Mouse (Mus musculus): ENCODE data around the gene Fmnl1.

Fmnl1 gene

DNA sequence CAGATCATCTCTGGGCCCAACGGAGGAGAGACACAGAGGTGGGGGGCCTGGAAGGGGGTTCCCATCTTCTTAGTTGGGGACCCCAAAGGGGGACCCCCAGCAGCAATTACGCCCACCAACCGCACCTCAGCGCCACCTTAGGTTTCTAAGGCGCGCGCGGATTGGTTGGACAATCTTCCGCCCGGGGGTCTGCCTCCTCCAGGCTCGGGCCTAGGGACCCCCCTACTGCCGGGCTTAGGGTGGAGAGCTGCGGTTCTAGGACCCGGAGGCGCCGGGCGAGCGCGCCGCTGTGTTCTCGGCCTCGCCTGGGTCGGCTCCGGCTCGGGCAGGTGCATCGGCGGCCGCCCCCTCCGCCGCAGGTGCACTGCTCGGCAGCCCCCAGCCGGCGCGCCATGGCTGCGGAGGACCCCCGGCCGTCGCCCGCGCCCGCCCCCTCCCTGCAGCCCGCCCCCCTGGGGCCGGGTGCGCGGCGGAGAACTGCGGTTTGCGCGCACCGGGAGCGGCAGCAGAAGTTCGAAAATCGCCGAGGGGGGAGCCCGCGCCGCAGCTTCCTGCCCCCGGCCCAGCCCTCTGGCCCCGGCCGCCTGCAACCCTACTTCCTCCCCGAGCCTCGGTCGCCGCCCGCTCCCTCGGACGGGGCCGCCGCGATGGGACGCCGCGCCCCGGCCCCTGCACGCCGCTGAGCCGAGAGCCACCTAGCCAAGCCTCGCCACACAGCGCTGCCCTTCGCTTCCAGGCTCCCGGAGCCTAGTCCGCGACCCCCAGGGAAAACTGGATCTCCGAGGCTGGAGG, at the start of gene Fmnl1:
Fmnl1 (plus strand) TSS at position 614 of the 792 bp plus-strand sequence.
- DNase-seq (ENCODE audit: low spot score), result no peak

- peak; percentile 58 for DNase-seq (ENCODE audit: low spot score)
Observed at GRCm38 (mm10) chr11:103131701-103132575, 39.0 kb upstream of the Fmnl1 start, which contains the start of gene Hexim2. Hexim2 (plus strand) TSS chr11:103132429.

- DNase-seq (ENCODE audit: low spot score), result peak; percentile 100
Observed at GRCm38 (mm10) chr11:103132576-103133455, 38.1 kb upstream of the Fmnl1 start.

GRCm38 (mm10) chr11:103133456-103134185, 37.3 kb upstream of the Fmnl1 start:
- no peak for DNase-seq (ENCODE audit: low spot score)

DNA sequence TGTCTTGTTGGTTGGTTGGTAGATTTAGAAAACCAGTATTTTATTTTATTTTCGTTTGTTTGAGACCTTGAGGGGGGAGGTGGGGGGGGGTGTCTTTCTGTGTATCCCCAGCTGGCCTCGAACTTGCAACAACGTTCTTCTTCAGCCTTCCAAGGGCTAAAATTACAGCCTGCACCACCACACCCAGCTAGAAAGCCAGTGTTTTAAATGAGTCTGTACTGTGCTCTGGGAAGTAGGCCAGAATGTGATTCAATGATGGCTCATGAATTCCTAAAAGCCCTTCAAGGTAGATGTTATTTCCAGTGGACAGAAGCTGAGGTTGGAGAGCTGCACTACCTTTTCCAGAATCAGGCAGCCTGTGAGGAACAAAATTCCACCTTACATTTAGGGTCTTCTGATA, 36.7 kb upstream of the Fmnl1 start:
- no peak for DNase-seq (ENCODE audit: low spot score)

DNA sequence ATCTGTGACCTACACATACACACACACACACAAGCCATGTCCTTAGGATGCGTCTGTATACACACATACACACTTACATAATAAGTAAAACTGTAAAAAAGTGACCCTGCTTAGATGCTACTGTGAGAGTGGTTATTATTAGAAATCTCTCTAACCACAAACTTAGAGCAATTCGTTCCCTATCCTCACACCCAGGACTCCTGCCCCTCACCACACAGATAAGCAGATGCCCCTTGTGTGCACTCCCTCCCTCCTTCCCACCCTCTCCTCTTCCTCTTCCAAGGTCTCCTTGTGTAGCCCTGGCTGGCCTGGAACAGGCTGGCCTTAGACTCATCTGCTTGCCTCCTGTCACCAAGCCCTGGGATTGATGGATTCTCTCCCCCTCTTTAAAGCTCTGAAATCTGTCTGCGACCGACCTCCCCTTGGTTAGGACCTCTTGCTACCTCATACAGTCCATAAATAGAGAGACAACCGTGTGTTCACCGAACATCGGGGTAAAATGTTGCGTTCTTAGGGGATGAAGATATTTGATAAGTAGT, 34.8 kb upstream of the Fmnl1 start:
- DNase-seq (ENCODE audit: low spot score), result no peak

DNA sequence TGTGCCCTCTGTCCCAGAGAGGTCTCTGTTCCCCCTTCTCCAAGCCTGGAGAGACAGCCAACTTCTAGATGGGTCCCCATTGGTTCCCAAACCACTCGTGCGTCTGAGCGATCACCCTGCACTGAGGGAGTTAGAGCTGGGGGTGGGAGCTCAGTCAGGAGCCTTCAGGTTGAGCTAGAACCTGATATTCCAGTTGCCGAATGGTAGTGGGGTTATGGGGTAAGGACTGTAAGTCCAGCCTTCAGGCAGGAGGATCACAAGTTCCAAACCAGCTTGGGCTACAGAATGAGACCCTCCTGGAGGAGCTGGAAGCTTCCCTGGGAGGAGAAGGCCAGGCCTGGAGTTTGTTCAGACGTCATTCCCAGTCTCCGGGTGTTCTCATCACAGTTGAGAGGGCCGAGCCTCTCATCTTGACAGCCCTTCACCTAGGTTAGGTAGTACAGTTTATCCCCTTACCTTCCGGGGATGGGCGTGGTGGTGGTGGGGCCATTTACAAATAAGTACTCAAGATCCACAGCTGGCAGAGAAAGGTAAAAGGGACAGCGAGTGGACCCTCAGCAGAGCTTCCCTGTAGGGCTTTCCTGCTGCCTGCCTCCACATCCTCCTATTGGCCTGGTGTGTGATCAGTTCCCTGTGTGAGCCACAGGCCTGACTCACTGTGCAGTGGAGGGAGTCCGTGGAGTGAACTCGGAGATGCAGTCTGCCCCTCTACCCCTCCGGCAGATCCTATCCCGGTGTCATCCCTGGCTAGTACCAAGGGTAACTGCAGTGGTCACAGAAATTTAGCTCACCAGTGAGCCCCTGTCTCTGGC, 30.8 kb upstream of the Fmnl1 start:
- DNase-seq (ENCODE audit: low spot score), result no peak

GRCm38 (mm10) chr11:103140763-103141100, 30.2 kb upstream of the Fmnl1 start:
- no peak for DNase-seq (ENCODE audit: low spot score)

- DNase-seq (ENCODE audit: low spot score), result peak; percentile 83
Observed at GRCm38 (mm10) chr11:103141101-103141943, 29.6 kb upstream of the Fmnl1 start.

GRCm38 (mm10) chr11:103141944-103142255, 29.0 kb upstream of the Fmnl1 start:
- no peak for DNase-seq (ENCODE audit: low spot score)

DNA sequence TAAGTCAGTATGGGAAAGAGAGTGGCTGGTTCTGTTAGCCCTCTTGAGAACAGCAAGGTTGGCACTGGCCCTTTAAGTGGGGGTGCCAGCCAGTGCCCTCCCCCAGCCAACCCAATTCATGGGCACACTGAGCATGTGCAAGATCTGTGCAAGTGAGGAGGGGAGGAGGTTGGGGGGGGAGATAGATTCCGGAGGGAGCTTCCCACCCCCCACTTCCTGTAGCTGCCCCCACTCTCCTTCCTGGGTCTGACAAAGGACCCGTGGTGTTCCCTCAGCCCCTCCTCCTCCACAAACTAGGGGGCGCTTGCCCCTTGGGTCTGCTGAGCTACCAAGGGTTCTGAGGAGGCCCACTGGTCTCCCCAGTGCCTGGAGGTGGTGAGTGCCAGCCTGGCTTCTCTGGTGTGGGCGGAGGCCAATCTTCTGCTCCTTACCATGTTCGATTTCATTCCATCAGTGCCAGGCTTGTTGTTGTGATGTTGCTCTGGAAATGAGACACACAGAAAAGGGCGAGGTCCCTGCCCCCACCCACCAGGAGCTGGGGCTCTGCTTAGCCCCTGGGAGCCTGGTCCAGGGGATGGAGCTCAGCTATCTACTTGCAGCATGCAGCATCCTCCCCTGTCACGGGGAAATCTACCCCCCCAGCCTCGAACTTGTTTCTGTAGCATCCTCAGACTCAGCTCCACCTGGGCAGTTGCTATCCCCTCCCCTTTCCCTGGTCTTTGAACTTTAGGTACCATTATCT, 28.3 kb upstream of the Fmnl1 start:
- DNase-seq (ENCODE audit: low spot score), result peak; percentile 58

GRCm38 (mm10) chr11:103144309-103145285, 26.3 kb upstream of the Fmnl1 start:
- DNase-seq (ENCODE audit: low spot score), result no peak

- no peak for DNase-seq (ENCODE audit: low spot score)
Observed at GRCm38 (mm10) chr11:103146386-103146785, 24.5 kb upstream of the Fmnl1 start.

DNA sequence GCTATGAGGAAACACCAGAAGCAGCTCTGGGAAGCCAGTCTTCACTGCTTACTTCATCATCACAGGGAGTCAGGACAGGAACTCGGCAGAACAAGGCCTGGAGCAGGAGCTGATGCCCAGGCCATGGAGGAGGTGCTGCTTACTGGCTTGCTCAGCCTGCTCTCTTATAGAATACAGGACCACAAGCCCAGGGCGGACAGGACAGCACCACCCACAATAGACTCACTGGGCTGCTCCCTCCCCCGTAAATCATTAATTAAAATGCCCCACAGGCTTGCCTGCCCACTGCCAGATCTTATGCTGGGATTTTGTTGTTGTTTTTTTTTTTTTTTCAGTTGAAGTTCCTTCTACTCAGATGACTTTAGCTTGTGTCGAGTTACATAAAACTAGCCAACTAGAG, 23.1 kb upstream of the Fmnl1 start:
- DNase-seq (ENCODE audit: low spot score), result no peak

DNA sequence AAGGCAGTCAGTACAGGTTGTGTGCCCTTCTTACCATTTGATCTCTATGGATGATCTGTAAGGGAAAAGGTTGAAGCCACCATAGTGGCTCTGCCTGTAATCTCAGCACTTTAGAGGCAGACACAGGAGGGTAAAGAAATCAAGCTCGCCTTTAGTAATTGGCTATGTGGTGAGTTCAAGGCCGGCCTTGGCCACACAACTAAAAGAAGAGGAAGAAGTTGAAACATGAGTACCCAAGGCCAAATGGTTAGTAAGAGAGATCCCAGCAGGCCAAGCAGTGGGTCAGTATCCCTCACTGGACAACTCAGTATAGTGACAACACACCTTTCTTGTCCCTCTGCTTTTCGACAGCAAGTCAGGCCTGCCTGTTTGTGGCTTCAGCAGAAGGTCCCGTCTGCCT, 21.1 kb upstream of the Fmnl1 start:
- DNase-seq (ENCODE audit: low spot score), result no peak

- DNase-seq (ENCODE audit: low spot score), result peak; percentile 97
Observed at GRCm38 (mm10) chr11:103158621-103159478, 12.1 kb upstream of the Fmnl1 start.

DNA sequence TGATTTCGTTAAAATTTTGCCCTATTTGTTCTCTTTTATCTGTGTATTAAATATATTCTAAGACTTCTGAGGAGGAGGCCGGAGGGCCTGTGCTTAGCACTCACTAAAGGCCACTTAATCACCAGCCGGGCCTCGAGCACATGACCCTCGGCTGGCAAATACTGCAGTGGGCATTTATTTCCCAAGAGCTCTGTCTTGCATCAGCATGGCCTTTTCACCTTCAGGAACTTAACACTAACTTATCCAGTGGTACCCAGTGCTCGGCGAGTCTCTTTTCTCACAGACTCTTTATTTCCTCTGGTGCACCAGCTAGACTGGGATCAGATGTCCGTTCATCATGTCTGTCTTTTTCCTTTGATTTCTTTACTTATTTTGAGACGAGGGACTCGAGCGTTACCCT, 10.2 kb upstream of the Fmnl1 start:
- DNase-seq (ENCODE audit: low spot score), result no peak

All from urinary bladder, postnatal 14 days (tissue).